Mouse (Mus musculus) bone marrow, adult 2 months (tissue): Measurements from ENCODE around the gene Gh. TPM values are rescaled to one million over a fixed set of nuclear protein-coding genes. Genes with fewer than 3 reads are reported as not detected.
A peak's percentile ranks its signal among the peaks of the same experiment; 100 is the strongest.

ENCODE experiments used
- H3K27ac ChIP-seq: fragments of 200-500 bp; 2 replicates; pipeline ENCODE4 v1.5.1; 2012; ENCODE audit warnings: low read depth, mild to moderate bottlenecking, control low read depth, inconsistent platforms, low read length; ENCODE audit not compliant: control insufficient read depth, poor library complexity, insufficient read depth
- H3K4me1 ChIP-seq: fragments of 200-500 bp; 2 replicates; pipeline ENCODE4 v1.6.1; 2011; ENCODE audit warnings: low read length; ENCODE audit not compliant: control insufficient read depth, insufficient read depth
- H3K4me3 ChIP-seq: fragments of 200-500 bp; replicated peaks from 2 replicates; pipeline ENCODE3; 2011; ENCODE audit warnings: mild to moderate bottlenecking, low read depth, low read length, control low read depth; ENCODE audit not compliant: control insufficient read depth
- CTCF ChIP-seq: fragments of 200-500 bp; IDR thresholded peaks from 2 replicates; pipeline ENCODE4 v1.5.1; 2011; ENCODE audit warnings: low read length, control low read depth; ENCODE audit not compliant: control insufficient read depth, insufficient read depth
- POLR2A ChIP-seq: fragments of 200-500 bp; IDR thresholded peaks from 2 replicates; pipeline ENCODE4 v1.6.1; 2011; ENCODE audit warnings: low read depth, mild to moderate bottlenecking, control low read depth, low read length, borderline replicate concordance; ENCODE audit not compliant: control insufficient read depth
- WGBS: fragments of 180-500 bp; shearing (Covaris S2); methylation state at CpG from one replicate; pipeline ENCODE4 v1.1.7; 2018; 5-methylcytosine and 5-hydroxymethylcytosine counted together
- polyA plus RNA-seq: library from polyadenylated mRNA; stranded (reverse); fragments of >200 nt; gene quantifications from 2 replicates; pipeline ENCODE4 v1.2.4, GENCODE M21; 2011; ENCODE audit warnings: low replicate concordance; ENCODE audit not compliant: missing spikeins, insufficient read depth, insufficient read length

Gene Gh
- polyA plus RNA-seq, 1 experiment: not detected

DNA sequence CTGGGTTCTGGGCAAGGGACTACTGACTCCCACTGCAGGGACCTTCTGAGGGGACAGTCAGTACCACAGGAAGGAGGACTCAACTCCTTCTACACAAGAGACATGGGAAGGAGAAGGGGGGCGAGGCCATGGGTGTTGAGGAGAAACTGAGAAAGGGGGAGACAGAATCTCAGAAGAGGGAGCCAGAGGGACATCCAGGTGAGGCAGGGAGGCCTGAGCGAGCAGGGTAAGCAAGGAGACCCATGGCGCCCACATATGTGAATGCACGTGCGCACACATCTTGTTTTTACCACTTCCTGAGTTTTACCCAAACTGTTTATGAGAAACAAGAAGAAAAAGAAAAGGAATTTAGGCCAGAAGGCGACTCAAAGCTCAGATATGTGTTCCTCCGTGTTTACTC, 16.1 kb upstream of the Gh start:
- peak overlapping the region; percentile 16; the same call in 1 of the 2 replicates for H3K27ac ChIP-seq

GRCm38 (mm10) chr11:106316416-106316815, 14.8 kb upstream of the Gh start:
- TF ChIP-seq CTCF (no peak), POLR2A (no peak)
- 86% methylated on average over 1 of the region's 1 CpGs for WGBS

More for the DNA sequence above, 16.1 kb upstream of the Gh start:
- Histone ChIP-seq H3K4me3 (no peak overlapping the region), H3K4me1 (peaks cover 11% of the 10 kb centered on the region)
- 43% methylated on average over 7 of the region's 7 CpGs for WGBS
- TF ChIP-seq CTCF (no peak), POLR2A (no peak)

DNA sequence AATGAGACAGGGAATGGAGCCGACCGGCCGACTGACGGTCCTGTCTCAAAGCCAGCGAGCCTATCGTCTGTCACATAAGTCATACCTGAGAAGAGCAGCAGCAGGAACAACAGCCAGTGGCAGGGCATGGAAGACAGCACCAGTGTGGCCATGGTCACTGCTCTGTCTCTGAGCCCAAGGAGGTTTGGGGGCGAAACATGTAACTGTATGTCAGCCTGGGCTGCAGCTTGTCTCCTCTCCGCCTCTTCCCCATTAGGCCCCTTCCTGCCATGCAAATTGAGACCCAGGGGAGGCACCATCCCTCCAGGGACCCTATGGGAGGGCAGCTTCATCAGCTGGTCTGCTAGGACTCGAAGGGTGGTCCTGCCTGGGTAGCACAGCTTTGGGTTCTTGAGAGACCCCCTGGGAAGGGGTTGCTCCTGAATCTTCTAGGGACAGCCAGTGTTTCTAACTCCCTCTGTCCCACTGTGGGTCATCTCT, 12.7 kb upstream of the Gh start, which contains the start of gene Cd79b:
Gene Cd79b (minus strand): TSS at position 430 of the 480 bp plus-strand sequence.
- Histone ChIP-seq H3K27ac (peak within 1 kb of the TSS; percentile 89), H3K4me3 (peak within 1 kb of the TSS; percentile 90), H3K4me1 (peaks cover 9% of the 10 kb centered on the region; the same call in 1 of the 2 replicates)
- 8% methylated on average over 9 of the region's 9 CpGs for WGBS
- TF ChIP-seq POLR2A (peak; percentile 69), CTCF (no peak)

More at GRCm38 (mm10) chr11:106316416-106316815, 14.8 kb upstream of the Gh start:
- Histone ChIP-seq H3K4me3 (no peak overlapping the region), H3K4me1 (peaks cover 11% of the 10 kb centered on the region), H3K27ac (no peak overlapping the region)

DNA sequence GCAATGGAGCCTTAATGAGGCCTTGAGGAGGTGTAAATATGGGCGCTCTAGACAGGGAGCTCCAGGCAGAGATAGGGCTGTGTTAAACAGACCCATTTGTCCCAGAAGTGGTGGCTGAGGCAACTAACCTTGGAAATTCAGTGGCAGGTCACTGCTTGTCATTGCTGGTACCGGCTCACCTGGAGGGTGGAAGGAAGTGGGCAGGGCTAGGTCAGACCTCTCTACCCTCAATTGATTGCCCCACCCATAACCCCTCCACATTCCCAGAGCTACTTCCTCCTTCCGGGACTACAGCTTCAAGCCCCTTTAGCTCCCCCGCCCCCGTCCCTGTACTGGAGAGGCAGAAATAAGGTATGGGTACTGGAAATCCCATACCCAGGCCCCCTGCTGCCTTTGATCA, 11.9 kb upstream of the Gh start:
- WGBS: 17% methylated on average over 5 of the region's 5 CpGs
- H3K27ac ChIP-seq: peak overlapping the region; percentile 89
- H3K4me1 ChIP-seq: peaks cover 7% of the 10 kb centered on the region; the same call in 1 of the 2 replicates
- no peak for TF ChIP-seq CTCF
- TF ChIP-seq POLR2A: 0 out of 2 replicates have a peak, but pooled peaks have one; percentile 19
- H3K4me3 ChIP-seq: peak overlapping the region; percentile 90

DNA sequence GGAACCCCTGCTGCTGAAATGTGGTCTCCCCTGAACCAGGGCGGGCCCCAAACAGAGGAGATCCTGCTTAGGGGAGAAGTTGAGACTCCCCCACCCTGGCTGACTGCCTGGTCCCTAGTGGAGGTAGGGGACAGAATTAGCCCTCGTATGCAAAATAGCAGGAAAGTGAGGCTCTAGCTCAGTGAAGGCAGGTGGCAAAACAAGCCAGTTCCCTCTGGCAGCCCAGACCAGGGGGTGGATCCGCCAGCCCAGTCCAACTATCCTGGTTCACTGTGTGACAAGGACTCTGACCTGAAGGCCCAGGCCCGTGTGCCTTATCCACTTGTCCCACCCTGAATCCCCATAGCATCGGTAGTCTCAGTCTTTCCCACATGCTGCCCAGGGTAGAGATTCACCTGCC, 8.5 kb upstream of the Gh start:
- Histone ChIP-seq H3K27ac (peak overlapping the region; percentile 92), H3K4me3 (peak overlapping the region; percentile 46), H3K4me1 (no peaks in the 10 kb centered on the region; the same call in 1 of the 2 replicates)
- TF ChIP-seq POLR2A (peak; percentile 77; the same call in 1 of the 2 replicates), CTCF (no peak)
- WGBS: 60% methylated on average over 5 of the region's 5 CpGs

GRCm38 (mm10) chr11:106308162-106308561, 6.5 kb upstream of the Gh start:
- 63% methylated on average over 11 of the region's 11 CpGs for WGBS
- TF ChIP-seq CTCF (no peak), POLR2A (peak; percentile 44; the same call in 1 of the 2 replicates)
- Histone ChIP-seq H3K4me3 (no peak overlapping the region), H3K27ac (peak overlapping the region; percentile 79), H3K4me1 (no peaks in the 10 kb centered on the region; the same call in 1 of the 2 replicates)

DNA sequence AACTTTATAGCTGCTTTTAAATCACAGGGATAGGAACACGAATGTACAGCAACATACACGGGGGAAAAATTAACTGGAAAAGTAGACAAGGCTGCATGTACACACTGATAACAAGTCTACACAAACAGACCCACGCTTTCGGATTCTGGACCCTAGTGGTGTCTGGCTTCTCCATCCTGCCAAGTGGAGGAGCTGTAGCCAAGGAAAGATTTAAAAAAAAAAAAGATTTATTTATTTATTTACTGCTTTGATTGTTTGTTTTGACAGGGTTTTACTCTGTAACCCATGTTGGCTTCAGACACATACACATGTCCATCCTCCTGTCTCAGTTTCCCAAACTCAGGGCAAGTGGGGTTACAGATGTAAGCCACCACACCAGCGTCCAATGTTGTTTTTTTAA, 5.8 kb upstream of the Gh start:
- TF ChIP-seq POLR2A (no peak), CTCF (no peak)
- 70% methylated on average over 5 of the region's 5 CpGs for WGBS
- Histone ChIP-seq H3K4me3 (no peak overlapping the region), H3K4me1 (no peaks in the 10 kb centered on the region; the same call in 1 of the 2 replicates), H3K27ac (peak overlapping the region; percentile 47; the same call in 1 of the 2 replicates)

- Histone ChIP-seq H3K27ac (peak overlapping the region; percentile 42), H3K4me3 (no peak overlapping the region), H3K4me1 (no peaks in the 10 kb centered on the region; the same call in 1 of the 2 replicates)
- 71% methylated on average over 9 of the region's 9 CpGs for WGBS
- TF ChIP-seq POLR2A: no peak
- no peak for TF ChIP-seq CTCF
These were observed 5.1 kb upstream of the Gh start for GRCm38 (mm10) chr11:106306758-106307157.
